Mouse (Mus musculus) left cerebral cortex, adult 11 months (tissue): ENCODE results near the gene Tifab.
A peak's percentile ranks its signal among the peaks of the same experiment; 100 is the strongest.

Experiments used
- DNase-seq: peaks from one replicate; pipeline ENCODE4 v3.0.0; 2022; ENCODE audit warnings: low spot score

Tifab gene

DNA sequence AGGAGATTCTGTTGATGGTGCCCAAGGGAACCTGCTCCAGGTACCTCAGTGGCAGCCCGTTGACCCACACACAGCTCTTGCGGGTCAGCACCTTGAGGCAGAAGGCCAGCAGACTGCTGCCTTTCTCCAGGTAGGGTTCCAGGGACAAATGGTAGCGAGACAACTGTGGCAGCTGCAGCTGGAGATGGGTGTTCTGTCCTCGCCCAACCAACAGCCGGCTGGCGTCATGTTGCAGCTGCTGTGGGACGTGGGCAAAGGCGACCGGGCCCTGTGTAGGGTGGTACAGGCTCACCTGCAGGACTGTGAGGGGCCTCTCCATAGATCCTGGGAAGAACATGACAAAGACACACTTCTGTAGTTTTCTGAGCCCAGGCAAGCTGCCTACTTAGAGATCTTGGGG lies 2.4 kb downstream of the Tifab start:
- DNase-seq = no peak

GRCm38 (mm10) chr13:56175848-56176247 lies 2.8 kb downstream of the Tifab start:
- no peak for DNase-seq

DNA sequence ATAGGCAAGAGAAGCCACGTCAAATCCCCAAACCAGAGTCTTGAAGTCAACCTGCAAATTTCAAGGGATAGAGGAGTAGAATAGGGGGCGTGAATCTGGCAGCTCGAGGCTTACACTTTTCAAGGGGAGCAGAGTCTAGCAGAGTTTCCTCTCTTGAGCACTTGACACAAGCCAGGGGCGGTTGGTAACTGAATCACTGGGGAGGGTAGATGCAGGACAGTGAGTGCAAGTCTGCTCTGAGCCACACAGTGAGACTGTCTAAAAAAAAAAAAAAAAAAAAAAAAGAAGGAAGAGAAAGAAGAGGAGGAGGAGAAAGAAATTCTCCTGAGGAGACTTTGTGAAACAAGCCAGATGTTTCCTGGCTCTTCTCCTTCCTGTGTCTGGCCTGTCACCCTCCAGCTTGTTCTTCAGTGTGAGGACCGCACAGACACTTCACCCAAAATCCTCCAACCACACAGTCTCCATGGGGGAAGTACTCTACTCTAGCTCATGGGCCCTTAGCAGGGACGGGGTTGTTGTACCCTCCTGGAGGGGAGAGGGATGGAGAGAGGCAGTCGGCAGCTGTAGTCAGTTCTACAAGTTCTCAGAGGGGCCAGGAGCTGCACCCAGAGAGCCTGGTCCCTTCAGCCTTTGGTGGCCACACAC lies 5.7 kb downstream of the Tifab start:
- DNase-seq = no peak

DNA sequence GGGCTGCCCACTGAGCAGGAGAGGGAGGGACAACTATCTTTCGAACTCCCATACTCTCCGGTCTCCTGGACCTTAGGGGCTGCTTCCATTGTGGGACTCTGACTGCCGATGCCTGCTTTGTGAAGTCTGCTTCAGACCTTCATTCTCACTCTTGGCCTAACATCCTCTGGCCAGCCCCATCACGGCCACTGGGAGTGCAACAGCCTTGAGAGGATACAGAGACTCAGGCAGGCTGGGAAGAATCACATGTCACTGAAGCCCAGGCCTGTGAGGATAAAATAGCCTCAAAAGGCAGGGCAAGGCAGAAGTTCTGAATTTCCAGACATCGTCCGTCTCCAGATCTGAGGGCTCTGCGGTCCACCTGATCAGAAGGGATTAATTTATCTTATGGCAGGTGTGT lies 6.6 kb downstream of the Tifab start:
- no peak for DNase-seq

GRCm38 (mm10) chr13:56168403-56168781 lies 10.3 kb downstream of the Tifab start:
- DNase-seq = no peak

- DNase-seq = no peak
These were observed 11.0 kb downstream of the Tifab start for GRCm38 (mm10) chr13:56167446-56168402.

DNA sequence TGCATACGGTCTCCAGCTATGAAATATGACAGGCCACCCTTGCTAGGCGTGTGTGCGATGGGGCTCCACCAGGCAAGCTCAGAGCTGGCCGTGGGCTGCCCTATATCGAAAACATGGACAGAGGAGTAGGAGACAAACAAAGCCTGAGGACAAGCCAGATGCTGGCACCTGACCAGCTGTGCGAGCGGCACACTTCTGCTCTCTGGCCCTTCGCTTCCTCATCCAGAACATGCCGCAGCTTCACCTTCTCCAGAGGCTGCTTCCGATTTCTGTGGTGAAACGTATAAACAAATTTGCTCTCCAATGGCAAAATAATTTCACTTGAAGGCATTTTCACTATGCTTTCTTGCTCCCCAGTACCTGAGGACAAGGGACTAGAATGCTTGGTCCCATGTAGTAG lies 13.1 kb downstream of the Tifab start:
- DNase-seq = no peak

GRCm38 (mm10) chr13:56164372-56164771 lies 14.3 kb downstream of the Tifab start:
- DNase-seq = no peak

DNA sequence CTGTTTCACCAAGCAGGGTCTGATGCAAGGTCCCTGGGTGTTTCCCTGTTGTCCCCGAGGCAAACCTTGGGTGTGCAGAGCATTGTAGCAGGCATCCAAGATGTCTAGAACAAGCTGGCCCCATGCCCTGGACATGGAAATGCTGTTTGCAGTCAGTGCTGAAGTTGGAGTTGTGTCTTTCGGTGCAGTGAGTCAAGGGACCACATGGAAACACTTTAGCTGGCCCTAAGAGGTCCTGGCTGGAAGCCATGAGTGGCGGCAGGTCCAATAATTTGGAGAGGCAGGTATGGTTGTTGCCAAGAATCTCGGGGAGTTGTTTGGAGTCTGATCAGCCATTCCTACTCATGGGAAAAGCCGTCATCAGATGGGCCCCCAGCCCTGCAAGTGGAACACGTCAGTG lies 14.9 kb downstream of the Tifab start:
- no peak for DNase-seq

DNA sequence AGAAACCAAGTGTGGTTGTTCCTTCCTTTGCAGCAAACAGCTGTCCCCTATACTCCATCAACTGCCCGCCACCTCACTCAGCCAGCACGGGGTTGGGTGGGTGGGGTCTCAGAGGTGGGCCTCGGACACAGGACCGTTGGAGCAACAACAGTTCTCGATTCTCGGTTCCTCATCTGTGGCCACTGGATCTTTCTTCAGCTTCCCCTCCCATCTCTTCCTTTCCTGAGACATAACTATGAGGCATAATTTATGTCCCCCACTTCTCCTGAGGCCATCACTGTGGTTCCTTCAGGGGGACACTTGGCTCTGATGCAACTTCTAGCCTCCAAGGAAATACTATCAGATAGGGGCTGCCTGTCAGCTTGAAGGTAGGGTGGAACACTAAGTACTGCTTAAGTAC lies 15.8 kb downstream of the Tifab start:
- no peak for DNase-seq

GRCm38 (mm10) chr13:56159614-56160363 lies 18.9 kb downstream of the Tifab start:
- DNase-seq = no peak

DNA sequence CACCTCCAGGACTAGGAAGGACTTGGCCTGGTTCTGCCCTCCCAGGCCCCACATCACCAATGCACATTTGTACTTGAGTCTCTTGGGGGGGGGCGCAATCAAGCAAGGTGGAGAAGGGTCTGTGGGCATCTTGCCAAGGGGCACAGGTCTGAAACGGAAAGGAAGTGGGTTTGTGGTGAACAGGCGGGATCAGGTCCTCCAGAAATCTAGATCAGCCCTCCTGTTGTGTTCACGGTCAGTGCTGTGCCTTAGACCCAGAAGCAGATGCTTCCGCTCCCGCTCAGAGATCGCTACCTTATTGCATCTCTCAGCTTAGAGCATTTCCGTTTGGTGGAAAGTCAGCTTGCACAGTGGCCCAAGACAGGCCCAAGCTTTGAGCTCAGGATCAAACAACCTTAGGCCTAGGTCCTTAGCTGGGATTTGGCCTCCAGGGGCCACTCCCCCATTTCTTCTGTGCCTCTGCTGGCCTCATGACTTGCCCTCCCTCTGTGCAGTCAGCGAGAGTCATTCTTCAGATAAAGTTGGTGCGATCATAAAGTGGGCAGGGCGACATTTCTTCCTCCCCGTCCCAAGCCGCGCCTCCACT lies 19.6 kb downstream of the Tifab start:
- DNase-seq = no peak

- DNase-seq = no peak
These were observed 23.0 kb downstream of the Tifab start for GRCm38 (mm10) chr13:56155671-56156070.

GRCm38 (mm10) chr13:56155048-56155447 lies 23.6 kb downstream of the Tifab start:
- no peak for DNase-seq

DNA sequence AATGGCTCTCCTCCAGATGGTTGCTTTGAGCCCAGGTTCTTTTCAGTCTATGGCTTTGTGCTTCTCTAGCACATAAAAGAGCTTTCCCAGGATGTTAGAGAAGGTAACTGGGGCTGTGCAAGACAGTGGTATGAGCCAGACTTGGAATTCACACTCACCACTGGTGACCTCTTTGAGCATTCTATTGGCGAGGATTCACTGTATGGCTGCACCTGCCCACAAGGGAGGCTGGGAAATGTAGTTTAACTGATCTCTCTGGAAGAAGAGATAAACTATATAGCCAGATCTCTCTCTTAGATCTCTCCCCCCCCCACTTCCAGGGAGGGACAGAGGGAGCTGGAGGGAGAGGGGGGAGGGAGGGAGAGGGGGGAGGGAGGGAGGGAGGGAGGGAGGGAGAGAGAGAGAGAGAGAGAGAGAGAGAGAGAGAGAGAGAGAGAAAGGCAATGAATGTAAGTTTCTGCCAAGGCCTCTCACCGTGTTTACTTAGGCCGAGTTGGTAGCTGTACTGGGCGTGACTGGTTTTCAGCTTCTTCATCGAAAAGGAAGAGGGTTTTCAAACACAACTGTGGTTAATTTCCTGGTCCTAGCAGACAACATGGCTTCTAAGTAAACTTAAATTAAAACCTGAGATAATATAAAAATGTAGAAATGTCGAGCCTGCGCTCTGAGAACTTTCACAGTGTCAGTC lies 25.8 kb downstream of the Tifab start:
- no peak for DNase-seq

DNA sequence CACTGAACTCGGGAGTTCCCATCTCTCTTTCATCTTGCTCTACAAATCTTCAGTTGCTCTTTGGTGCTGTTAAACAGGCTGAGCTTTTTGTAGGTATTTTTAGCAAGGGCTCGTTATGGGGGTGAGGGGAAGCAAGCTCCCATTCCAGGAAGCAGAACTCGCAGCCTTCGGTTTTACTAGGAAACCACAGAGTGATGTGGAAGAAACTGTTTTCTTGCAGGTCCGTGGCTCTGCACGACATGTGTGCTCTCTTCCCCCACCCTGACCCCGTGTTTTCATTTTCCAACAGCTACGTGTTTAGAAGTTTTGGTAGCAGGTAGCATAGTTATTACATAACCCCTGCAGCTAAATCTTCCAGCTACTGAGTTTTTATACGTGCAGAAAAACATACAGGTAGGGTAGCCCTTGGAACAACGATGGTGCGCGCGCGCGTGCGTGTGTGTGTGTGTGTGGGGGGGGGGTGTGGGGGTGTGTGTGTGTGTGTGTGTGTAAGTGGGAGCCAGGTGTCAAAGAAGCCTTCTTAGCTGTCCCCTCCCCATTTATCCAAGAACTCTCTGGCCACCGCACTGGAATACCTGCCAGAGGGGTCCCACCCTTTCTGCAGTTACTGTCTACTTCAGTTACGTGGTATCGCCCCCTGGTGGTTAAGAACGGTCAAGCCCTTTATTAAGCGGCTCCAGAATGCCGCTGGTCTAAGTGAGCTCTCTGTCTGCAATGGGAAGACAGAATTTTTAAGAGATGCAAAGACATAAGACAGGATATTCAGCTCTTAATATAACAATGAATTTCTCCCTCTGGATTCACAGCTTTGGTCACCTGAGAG lies 27.1 kb downstream of the Tifab start:
- peak; percentile 46 for DNase-seq

DNA sequence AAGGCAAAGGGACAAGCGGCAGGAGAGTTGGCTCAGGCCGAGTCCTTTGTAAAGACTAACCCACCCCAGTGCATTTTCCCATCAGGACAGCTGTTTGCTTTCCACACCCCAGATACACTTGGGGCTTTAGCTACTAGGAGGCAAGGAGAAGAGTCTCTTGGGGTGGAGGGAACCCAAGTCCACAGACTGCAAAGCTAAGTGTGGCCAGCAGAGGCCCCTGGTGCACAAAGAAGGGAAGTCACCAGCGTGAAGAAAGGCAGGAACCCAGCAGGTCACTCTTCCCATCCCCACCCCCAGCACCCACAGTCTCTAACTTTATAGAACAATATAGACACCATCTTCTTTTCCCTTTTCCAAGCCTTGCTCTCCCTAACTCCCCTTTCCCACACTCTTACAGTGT lies 33.2 kb downstream of the Tifab start:
- DNase-seq = no peak

GRCm38 (mm10) chr13:56144021-56144420 lies 34.7 kb downstream of the Tifab start:
- DNase-seq = no peak

DNA sequence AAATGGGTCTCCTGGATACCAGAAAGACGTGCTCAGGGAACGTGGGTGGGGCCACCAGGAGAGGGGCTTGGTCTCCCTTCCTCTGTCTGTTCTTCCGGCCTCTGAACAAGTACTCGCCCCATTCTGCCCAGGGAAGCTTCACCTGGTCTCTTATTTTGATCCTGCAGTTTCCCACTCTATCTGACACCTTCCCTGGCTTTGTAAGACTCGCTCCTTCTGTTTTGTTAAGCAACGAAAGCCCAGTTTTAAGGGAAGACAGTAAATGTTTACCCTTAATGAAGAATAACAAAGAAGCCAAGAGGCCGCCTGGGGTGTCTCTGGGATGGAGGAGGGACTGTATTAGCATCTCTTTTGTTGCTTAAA lies 35.6 kb downstream of the Tifab start:
- DNase-seq = no peak

GRCm38 (mm10) chr13:56142382-56143150 lies 36.1 kb downstream of the Tifab start:
- no peak for DNase-seq
